Mouse (Mus musculus) left cerebral cortex, postnatal 36 days (tissue): ENCODE data around the gene Stam. TPM values are rescaled to one million over a fixed set of nuclear protein-coding genes. Genes with fewer than 3 reads are reported as not detected.

ENCODE experiments used
- DNase-seq, 2 experiments: peaks; one replicate each; pipeline ENCODE4 v3.0.0; 2021 to 2022; ENCODE audit warnings: low spot score in 2 of 2, mixed read lengths in 1 of 2
- intact Hi-C: fragments of 180-260 bp; cut with DNase I; formaldehyde crosslinking; loops from one replicate; pipeline ENCODE4 v1.15.1; 2025
- total RNA-seq, 2 experiments: library from RNA; stranded (reverse); gene quantifications; 2 replicates each; pipeline ENCODE4 v1.2.3; 2021

The Stam gene
- total RNA-seq, 2 experiments from 2014 or later = 87.3 to 95.6 TPM

DNA sequence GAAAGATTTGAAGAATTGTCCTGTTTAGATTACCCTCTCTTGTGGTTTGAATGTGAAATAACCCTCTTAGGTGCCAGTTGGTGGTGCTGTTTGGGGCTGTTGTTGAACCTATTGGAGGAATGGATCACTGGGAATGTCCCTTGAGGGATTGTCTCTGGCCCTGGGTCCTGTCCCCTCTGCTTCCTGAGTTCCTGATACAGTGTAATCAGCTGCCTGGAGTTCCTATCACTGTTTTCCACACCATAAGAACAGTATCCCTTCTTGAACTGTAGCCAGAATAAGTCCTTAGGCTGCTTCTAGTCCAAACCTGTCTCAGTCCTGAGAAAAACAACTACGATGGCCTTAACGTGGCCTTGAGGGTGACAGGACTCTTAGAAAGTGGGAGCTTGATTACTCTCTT lies 28.7 kb downstream of the Stam start:
- no peak for DNase-seq
- intact Hi-C loops = no loop called here

- no peak for DNase-seq
- intact Hi-C loops = no loop called here
Measured at GRCm38 (mm10) chr2:14103924-14104323, 30.0 kb downstream of the Stam start.

- intact Hi-C loops = no loop called here
- no peak for DNase-seq
Measured at GRCm38 (mm10) chr2:14107673-14108072, 33.8 kb downstream of the Stam start.

DNA sequence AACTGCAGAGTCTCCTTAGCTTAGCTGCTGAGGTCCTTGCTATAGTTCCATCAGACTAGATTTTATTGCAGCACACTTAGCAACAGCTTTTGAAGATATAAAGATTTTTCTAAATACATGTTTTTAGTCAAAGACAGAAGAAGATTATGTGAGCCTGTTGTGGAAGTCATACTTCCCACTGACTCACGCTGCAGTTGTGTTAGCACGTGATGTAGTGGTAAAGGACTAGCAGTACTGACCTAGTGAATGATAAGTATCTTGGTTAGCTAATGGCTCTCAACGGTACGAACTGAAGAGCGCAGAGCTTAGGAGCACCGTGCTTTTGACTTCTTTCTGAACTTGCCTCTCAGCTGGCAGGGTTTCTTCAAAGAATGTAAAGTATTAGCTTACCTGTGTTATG lies 52.5 kb downstream of the Stam start:
- intact Hi-C loops = no loop called here
- DNase-seq = no peak

DNA sequence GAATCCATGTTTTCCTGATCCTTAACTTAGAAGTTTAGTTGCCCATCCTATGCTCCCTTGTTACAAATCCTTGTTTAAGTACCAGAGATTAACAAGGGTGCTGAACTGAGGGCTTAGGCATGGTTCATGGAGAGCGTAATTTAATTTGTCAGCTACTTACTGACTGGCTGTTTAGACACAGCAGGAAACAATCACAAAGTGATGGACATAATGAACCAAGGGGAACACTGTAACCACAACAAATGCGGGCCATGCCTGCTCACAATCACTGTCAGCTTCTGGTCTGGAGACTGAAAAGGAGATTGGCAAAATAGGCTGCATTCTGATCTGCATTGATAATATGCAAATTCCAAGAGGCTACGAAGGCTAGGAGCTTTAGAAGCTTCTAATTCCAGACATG lies 53.7 kb downstream of the Stam start:
- DNase-seq = no peak
- intact Hi-C loops = no loop called here

DNA sequence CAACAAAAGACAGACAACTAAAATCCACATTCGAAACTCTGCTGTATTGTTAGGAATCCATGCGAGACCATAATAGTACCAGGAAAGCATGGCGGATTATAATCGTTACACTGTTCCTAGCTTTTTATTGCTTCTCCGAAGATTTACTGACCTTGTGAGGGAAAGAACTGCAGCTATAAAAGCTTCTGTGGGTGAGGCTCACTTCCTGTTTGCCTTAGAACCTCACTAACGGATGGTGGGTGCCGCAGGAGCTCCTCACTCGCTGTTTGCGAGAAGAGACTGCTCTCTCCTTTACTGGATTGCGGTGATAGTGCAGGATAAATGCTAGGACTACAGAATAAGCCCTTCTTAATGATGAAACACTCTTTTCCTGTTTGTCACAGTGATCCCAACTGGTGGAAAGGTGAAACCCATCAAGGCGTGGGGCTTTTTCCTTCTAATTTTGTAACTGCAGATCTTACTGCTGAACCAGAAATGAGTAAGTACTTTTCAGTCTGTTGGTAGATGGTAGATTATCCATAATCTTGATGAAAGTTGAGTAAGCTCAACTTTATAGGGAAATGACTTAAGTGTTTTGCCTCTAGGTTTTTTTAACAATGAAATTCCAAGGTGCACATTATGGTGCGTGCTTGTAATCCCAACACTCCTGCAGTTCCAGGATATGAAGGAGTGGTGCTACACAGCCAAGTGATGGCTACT lies 56.9 kb downstream of the Stam start:
- no peak for DNase-seq

GRCm38 (mm10) chr2:14132468-14133326 lies 58.8 kb downstream of the Stam start:
- intact Hi-C loops = no loop called here
- no peak for DNase-seq

More for the DNA sequence above, 56.9 kb downstream of the Stam start:
- intact Hi-C loops = no loop called here

DNA sequence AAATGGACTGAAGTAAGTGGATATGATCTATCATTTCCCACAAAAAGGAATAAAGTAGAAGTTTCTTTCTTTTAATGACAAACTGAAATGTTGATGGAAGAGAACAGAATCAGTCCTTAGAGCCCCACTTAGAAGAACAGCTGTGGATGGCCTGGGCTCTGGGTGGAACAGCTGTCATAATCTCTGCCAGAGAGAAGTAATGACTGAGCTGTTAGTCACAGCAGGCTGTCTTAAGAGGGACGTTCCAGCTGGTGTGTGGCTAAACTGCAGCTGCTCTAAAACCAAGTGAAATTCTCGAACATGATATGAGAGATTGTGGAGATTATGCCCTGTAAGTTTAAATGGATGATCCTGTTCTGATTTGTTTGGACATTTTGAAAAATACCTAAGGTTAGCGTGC lies 63.0 kb downstream of the Stam start:
- intact Hi-C loops = no loop called here

GRCm38 (mm10) chr2:14139590-14139989 lies 65.7 kb downstream of the Stam start:
- intact Hi-C loops = no loop called here
- no peak for DNase-seq

More for the DNA sequence above, 63.0 kb downstream of the Stam start:
- no peak for DNase-seq

DNA sequence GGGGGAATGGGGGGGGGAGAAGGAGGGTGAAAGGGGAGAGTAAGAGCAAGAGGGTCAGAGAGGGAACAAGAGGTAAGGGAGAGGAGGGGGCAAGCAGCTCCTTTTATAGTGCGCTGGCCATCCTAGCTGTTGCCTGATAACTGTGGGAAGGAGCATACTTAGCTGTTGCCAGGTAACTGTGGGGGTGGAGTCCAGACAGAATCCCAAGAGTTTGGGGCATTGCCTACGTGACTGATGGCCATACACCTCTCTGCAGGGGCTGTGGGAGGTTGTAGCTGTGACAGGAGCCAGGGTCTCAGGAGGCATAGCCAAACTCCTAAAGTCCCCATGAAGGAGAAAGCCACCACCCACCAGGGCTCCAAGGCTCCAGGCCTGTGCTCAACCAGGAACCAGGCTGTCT lies 66.1 kb downstream of the Stam start:
- intact Hi-C loops = no loop called here
- DNase-seq = no peak

DNA sequence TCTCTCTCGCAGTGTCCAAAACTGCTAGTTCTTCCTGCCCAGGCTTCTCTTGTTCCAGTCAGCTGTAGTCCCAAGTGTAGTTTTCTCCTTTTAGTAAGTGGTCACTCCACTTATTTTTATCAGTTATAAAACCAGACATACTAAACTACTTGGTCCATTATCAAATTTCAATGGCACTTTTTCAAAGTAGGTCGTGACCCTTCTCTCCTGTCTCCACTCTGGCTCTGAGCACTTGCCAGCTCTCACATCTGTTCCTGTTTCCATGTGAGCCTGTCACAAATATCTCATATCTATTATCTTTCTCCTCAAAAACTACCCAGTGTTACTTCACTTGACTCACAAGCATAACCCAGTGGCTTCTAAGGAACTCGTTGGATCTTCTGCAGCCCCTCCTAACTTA lies 71.4 kb downstream of the Stam start:
- no peak for DNase-seq
- intact Hi-C loops = no loop called here

DNA sequence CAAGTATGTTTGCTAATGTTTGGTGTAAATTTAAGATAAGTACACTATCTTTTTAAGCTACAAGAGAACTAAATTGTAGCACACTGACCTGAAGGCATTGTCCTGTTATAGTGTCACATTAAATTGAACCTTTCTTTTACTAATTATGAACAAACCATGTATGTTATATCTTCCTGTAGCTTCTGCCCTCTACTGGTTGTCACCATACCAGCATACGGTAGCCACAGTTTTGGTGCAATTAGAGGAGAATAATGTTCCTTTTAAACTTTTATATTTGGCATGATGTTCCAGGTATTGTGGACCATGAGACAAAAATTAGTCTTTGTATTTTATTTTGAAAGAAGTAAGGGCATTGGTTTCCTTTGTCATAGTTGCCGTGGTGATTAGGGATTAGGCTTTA lies 73.0 kb downstream of the Stam start:
- intact Hi-C loops = no loop called here
- no peak for DNase-seq

GRCm38 (mm10) chr2:14150829-14151228 lies 76.9 kb downstream of the Stam start:
- no peak for DNase-seq
- intact Hi-C loops = loop anchor here (5.0 kb wide), 1 partner anchor 104 kb away; no protein-coding TSS in a partner anchor

DNA sequence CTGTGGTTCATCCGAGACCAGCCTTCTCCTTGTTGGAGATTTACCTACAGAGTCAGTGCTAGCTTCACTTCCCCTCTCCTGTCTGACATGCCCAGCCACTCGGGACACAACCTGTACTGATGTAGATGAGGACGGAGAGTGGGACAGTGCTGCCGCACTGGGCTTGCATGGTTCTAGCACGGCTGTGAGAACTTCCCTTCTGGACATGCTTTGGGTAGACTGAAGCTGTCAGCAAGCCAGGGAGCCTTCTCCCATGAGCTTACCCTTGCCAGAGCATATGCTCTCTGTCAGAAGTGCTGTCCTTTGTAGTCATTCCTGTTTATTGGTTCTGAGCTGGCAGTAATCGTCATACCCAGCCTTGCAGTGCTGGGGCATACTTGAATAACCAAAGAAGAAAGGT lies 78.0 kb downstream of the Stam start:
- DNase-seq = no peak
- intact Hi-C loops = loop anchor here (5.0 kb wide), 1 partner anchor 105 kb away; no protein-coding TSS in a partner anchor

DNA sequence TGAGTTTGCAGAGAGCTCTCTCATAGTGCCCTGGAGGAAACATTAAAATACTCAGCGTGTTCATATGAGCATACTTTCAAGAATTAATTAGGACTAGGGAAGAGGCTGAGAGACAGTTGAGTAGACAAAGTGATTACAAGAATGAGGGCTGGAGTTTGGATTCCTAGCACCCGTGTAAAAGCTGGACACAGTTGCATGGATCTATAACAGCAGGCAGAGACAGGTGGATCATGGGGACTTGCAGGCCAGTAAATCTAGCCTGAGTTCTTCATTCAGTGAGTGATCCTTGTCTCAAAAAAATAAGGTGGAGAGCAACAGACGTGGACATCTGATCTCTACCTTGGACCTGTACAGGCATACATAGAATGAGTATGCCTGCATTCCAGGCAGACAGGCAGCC lies 85.1 kb downstream of the Stam start:
- DNase-seq = no peak
- intact Hi-C loops = loop anchor here (2.0 kb wide), 1 partner anchor 544 kb away; no protein-coding TSS in a partner anchor

GRCm38 (mm10) chr2:14159756-14160155 lies 85.9 kb downstream of the Stam start:
- intact Hi-C loops = loop anchor here (2.0 to 10.0 kb wide), 2 partner anchors 135 to 543 kb away; no protein-coding TSS in a partner anchor
- DNase-seq = no peak

- no peak for DNase-seq
- intact Hi-C loops = loop anchor here (10.0 kb wide), 1 partner anchor 130 kb away; no protein-coding TSS in a partner anchor
Measured at GRCm38 (mm10) chr2:14164459-14165030, 90.6 kb downstream of the Stam start.

- intact Hi-C loops = loop anchor here (10.0 kb wide), 1 partner anchor 130 kb away; no protein-coding TSS in a partner anchor
- DNase-seq = no peak
Measured at GRCm38 (mm10) chr2:14165066-14165465, 91.2 kb downstream of the Stam start.

GRCm38 (mm10) chr2:14165618-14166344 lies 91.9 kb downstream of the Stam start:
- no peak for DNase-seq
- intact Hi-C loops = loop anchor here (10.0 kb wide), 1 partner anchor 129 kb away; no protein-coding TSS in a partner anchor
